In the genomic region with DNA sequence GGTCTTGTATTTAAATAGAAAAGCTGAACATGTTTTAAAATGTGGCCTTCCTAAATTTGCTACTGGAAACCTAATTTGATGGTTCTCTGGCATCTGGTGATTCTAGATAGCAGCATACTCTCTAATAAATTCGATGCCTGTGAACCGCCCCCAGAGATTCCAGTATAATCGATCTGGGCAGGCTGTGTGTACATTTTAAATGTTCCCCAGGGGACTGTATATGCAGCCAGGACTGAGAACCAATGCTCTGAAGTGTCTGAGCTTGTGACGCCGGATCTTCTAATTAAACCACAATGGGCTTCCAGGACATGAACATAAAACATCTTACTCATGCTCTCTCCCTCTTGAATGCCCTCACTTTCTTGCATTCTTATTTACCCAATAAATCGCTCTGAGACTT, we compare ENCODE assay signal across 15 mouse cellular contexts. TPM values are rescaled to one million over a fixed set of nuclear protein-coding genes. Genes with fewer than 3 reads are reported as not detected.
"Had no signal": no experiment of that assay in that cellular context is flagged by ENCODE, and none has a peak within 500 bp of the region (broad histone marks: within the 10 kb centered on the region; RNA-seq: fewer than 3 reads in every experiment).

No protein-coding gene starts in this region.

- H3K4me2 ChIP-seq: lung, embryonic 14.5 days; midbrain, embryonic 12.5 days; stomach, embryonic 15.5 days had no signal

- H3K9ac ChIP-seq: liver, embryonic 14.5 days; lung, embryonic 14.5 days; midbrain, embryonic 12.5 days; stomach, embryonic 15.5 days had no signal

- H3K27me3 ChIP-seq: stomach, embryonic 15.5 days had no signal

- DNase-seq: lung, adult 18-20 months; lung, embryonic 14.5 days; lung, postnatal 10 days; lung, postnatal 4 days; midbrain, embryonic 14.5 days; thymus, adult 2 months; thymus, postnatal 25 days; thymus, postnatal 4 days had no signal

- H3K4me1 ChIP-seq: midbrain, embryonic 10.5 days; midbrain, embryonic 12.5 days; stomach, embryonic 15.5 days had no signal

- H3K27ac ChIP-seq: liver, embryonic 14.5 days; midbrain, embryonic 10.5 days; midbrain, embryonic 12.5 days; stomach, embryonic 15.5 days; stomach, postnatal 0 days had no signal

- ATAC-seq: midbrain, embryonic 16.5 days had no signal

- H3K36me3 ChIP-seq: midbrain, embryonic 10.5 days; midbrain, embryonic 12.5 days; stomach, embryonic 15.5 days had no signal

- H3K9me3 ChIP-seq: midbrain, embryonic 10.5 days; midbrain, embryonic 12.5 days; stomach, embryonic 15.5 days had no signal

- H3K4me3 ChIP-seq: midbrain, embryonic 10.5 days; midbrain, embryonic 12.5 days; stomach, embryonic 15.5 days had no signal

RNA-seq across cellular contexts. Expression of a gene that starts 22.5 kb away (rescaled TPM):
- total RNA-seq: megakaryocyte-erythroid progenitor cell, adult 5-6 weeks had no signal
